Mouse (Mus musculus) liver, embryonic 16.5 days (tissue): ENCODE results near the gene Rdx. TPM values are rescaled to one million over a fixed set of nuclear protein-coding genes. Genes with fewer than 3 reads are reported as not detected.

Experiments used
- ATAC-seq: fragments of 200-750 bp; cut with Nextera tagmentation; 2 replicates; pipeline ENCODE4 v1.8.0; 2017; ENCODE audit warnings: low read depth, mild to moderate bottlenecking, moderate number of reproducible peaks, moderate library complexity
- H3K27ac ChIP-seq: fragments of 300-500 bp; sonication (generic); 2 replicates; pipeline ENCODE4 v1.5.1; 2014; ENCODE audit warnings: mild to moderate bottlenecking, low read length
- H3K27me3 ChIP-seq: fragments of 300-500 bp; sonication (generic); 2 replicates; pipeline ENCODE4 v1.6.1; 2014; ENCODE audit warnings: low read depth, low read length, mixed read lengths; ENCODE audit not compliant: control insufficient read depth, insufficient read depth
- H3K36me3 ChIP-seq: fragments of 300-500 bp; sonication (generic); 2 replicates; pipeline ENCODE4 v1.6.1; 2014; ENCODE audit warnings: mild to moderate bottlenecking; ENCODE audit not compliant: control insufficient read depth, insufficient read depth
- H3K4me1 ChIP-seq: fragments of 300-500 bp; sonication (generic); 2 replicates; pipeline ENCODE4 v1.6.1; 2014; ENCODE audit warnings: low read depth, low read length, mixed read lengths; ENCODE audit not compliant: control insufficient read depth
- H3K4me2 ChIP-seq: fragments of 300-500 bp; sonication (generic); 2 replicates; pipeline ENCODE4 v1.6.1; 2014; ENCODE audit warnings: low read depth, low read length, mixed read lengths
- H3K4me3 ChIP-seq: fragments of 300-500 bp; sonication (generic); 2 replicates; pipeline ENCODE4 v1.5.1; 2014; ENCODE audit warnings: low read depth, mild to moderate bottlenecking, low read length
- H3K9ac ChIP-seq: fragments of 300-500 bp; sonication (generic); 2 replicates; pipeline ENCODE4 v1.6.1; 2014; ENCODE audit warnings: low read depth, low read length
- H3K9me3 ChIP-seq: fragments of 300-500 bp; sonication (generic); replicated peaks from 2 replicates; pipeline ENCODE4 v1.6.1; 2016; ENCODE audit warnings: low read length; ENCODE audit not compliant: control insufficient read depth
- WGBS: fragments of 180-500 bp; shearing (Covaris S2); extraction: QIAGEN DNeasy Blood & Tissue Kit; methylation state at CpG from one replicate; pipeline ENCODE4 v1.1.7; 2014; ENCODE audit not compliant: insufficient replicate concordance; 5-methylcytosine and 5-hydroxymethylcytosine counted together
- polyA plus RNA-seq: library from polyadenylated mRNA; unstranded; fragments of >200 nt; fragmentation: Nextera tagmentation; extraction: Ambion mirVana; gene quantifications from 2 replicates; pipeline ENCODE4 v1.2.1, GENCODE M21; 2015

The Rdx gene
- polyA plus RNA-seq, 1 experiment from 2014 or later, result 54.9 TPM

DNA sequence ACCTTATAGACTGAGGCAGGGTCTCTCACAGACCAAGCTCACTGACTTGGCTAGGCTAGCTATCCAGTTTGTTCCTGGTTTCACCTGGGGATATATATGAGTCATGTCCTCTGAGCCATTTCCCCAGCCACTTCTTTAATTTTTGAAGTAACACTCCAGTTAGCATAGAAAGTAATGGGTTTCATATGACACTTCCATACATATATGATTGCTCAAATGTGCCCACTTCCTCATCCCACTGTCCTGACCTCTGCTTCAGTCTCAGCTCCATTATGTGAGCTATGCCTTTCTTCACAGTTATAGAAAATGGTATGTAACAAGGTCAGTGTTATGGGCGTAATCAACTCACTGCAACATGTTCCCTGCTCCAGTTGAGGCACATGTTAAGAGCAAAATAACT is 28.5 kb upstream of the Rdx start:
- Histone ChIP-seq H3K9me3 (no peaks in the 10 kb centered on the region), H3K36me3 (no peaks in the 10 kb centered on the region), H3K9ac (no peak overlapping the region), H3K4me1 (no peaks in the 10 kb centered on the region; the same call in 1 of the 2 replicates), H3K4me3 (no peak overlapping the region), H3K27me3 (no peaks in the 10 kb centered on the region), H3K4me2 (no peak overlapping the region), H3K27ac (no peak overlapping the region)
- no peak for ATAC-seq
- 59% methylated on average over 1 of the region's 1 CpGs for WGBS

- Histone ChIP-seq H3K9me3 (no peaks in the 10 kb centered on the region), H3K4me1 (peaks cover 2% of the 10 kb centered on the region; the same call in 1 of the 2 replicates), H3K27ac (no peak overlapping the region), H3K36me3 (no peaks in the 10 kb centered on the region), H3K4me3 (no peak overlapping the region), H3K27me3 (no peaks in the 10 kb centered on the region), H3K4me2 (no peak overlapping the region), H3K9ac (no peak overlapping the region)
- ATAC-seq, result peak; percentile 50; the same call in 1 of the 2 replicates
- 46% methylated on average over 5 of the region's 5 CpGs for WGBS
Observed at GRCm38 (mm10) chr9:52027257-52028020, 19.5 kb upstream of the Rdx start.

DNA sequence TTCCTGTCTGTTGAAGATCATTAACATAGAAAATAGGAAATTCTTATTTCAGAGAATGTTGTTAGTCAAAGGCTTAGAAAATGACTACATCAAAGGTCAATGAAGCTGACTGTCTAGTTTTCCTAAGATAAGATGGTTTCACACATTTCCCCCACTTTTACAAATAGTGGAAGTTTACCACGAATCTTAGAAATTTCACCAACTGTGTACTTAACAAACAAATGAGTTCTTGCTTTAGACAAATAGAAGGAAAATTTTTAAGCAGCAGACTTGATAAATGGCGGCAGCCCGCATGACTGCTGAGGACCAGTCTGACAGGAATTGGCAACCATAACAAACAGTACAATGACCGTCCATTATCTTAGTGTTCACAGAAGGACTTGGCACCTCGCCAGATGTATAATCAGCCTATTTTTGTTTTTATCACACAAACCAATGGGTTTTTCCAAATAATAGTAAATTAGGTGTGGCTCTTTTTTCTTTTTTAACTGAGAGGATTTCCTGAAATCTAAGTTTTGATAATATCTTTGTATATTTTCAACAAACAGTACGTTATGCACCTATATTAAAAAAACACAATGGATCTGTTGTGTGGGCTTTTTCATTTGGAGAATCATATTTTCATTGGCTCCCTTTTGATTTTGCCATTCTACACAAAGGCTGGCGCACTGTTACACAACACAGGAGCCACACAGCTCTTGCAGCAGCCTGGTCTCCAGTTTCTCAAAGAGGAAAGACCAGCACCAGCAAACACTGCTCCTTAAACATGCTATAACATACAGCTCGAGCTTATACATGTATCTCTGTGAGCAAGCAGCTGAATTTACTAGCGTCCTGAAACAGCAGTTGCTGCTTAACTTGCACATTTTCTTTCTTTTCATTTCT is 18.2 kb upstream of the Rdx start:
- Histone ChIP-seq H3K9ac (no peak overlapping the region), H3K36me3 (no peaks in the 10 kb centered on the region), H3K4me2 (no peak overlapping the region), H3K4me1 (peaks cover 2% of the 10 kb centered on the region; the same call in 1 of the 2 replicates), H3K27me3 (no peaks in the 10 kb centered on the region), H3K9me3 (no peaks in the 10 kb centered on the region), H3K27ac (no peak overlapping the region), H3K4me3 (no peak overlapping the region)
- 30% methylated on average over 9 of the region's 9 CpGs for WGBS
- ATAC-seq, result no peak

DNA sequence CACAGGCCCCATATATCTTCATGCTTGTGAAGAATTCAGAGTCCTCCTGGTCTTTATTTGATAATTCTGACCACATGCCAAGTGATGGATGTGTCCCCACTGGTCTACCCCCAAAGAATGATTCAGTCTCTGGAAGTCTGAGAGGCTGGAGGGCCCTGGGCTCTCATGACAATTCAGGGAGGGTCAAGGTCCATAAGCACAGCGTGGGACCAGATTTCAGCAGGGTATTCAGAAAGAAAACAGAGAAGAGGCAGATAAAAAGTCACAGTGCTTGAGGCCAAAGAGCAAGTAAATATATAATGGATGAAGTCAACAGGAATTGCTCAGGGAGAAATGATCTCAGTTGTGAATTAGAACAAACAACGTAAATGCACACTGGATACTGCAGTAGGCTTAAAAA is 15.5 kb upstream of the Rdx start:
- no peak overlapping the region for H3K4me3 ChIP-seq
- H3K4me1 ChIP-seq, result peaks cover 2% of the 10 kb centered on the region; the same call in 1 of the 2 replicates
- no peaks in the 10 kb centered on the region for H3K27me3 ChIP-seq
- 58% methylated on average over 2 of the region's 2 CpGs for WGBS
- no peaks in the 10 kb centered on the region for H3K36me3 ChIP-seq
- H3K4me2 ChIP-seq, result no peak overlapping the region
- H3K9ac ChIP-seq, result no peak overlapping the region
- peak overlapping the region; percentile 47; the same call in 1 of the 2 replicates for H3K27ac ChIP-seq
- no peaks in the 10 kb centered on the region for H3K9me3 ChIP-seq
- ATAC-seq, result peak; percentile 79

- Histone ChIP-seq H3K4me2 (no peak overlapping the region), H3K9me3 (no peaks in the 10 kb centered on the region), H3K36me3 (no peaks in the 10 kb centered on the region), H3K27me3 (no peaks in the 10 kb centered on the region), H3K27ac (no peak overlapping the region), H3K9ac (no peak overlapping the region), H3K4me3 (no peak overlapping the region), H3K4me1 (no peaks in the 10 kb centered on the region)
- 59% methylated on average over 1 of the region's 1 CpGs for WGBS
- no peak for ATAC-seq
Observed at GRCm38 (mm10) chr9:52037493-52037892, 9.5 kb upstream of the Rdx start.

DNA sequence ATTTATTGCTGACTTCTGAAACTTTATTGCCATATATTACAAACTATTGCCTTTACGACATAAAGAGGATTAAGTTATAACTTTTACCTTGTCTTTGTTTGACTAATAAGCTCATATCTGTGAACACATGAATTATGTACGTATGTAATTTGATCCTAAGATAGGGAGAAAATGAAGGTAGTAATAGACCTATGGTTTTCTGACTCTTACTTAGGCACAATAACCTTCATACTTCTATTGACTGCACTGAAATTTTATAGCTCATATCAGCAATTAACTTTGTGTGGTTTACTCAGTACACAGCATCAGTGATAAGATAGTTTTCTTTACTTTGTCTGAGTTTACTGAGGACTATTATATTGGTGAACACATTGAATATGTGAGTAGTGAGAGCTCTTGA is 5.3 kb upstream of the Rdx start:
- no peak overlapping the region for H3K4me3 ChIP-seq
- H3K4me2 ChIP-seq, result no peak overlapping the region
- H3K9me3 ChIP-seq, result no peaks in the 10 kb centered on the region
- no peaks in the 10 kb centered on the region for H3K36me3 ChIP-seq
- H3K27ac ChIP-seq, result no peak overlapping the region
- no peaks in the 10 kb centered on the region for H3K27me3 ChIP-seq
- no peak overlapping the region for H3K9ac ChIP-seq
- peaks cover 2% of the 10 kb centered on the region for H3K4me1 ChIP-seq
- ATAC-seq, result no peak
- 73% methylated on average over 2 of the region's 2 CpGs for whole genome bisulfite sequencing

DNA sequence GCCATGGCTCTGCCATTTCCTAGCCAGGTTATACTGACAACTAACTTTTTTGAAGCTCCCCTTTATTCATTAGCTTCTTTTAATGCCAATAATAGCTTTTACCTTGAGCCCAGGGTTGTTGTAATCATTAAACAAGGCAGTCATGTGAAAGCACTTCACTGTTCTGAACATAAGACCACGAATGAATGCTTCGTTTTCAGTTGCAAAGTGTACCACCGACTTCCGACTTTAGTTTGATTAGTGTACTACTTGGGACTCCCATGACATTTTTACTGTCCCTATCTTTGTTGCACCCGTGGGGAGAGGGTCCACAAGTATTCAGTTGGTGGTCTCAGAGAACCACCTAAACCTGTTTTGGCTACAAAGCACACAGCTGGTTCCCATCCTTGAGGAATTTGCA is 287 bp upstream of the Rdx start:
- H3K9me3 ChIP-seq, result no peaks in the 10 kb centered on the region
- 37% methylated on average over 5 of the region's 5 CpGs for WGBS
- H3K9ac ChIP-seq, result peak overlapping the region; percentile 95; the same call in 1 of the 2 replicates
- H3K27ac ChIP-seq, result peak overlapping the region; percentile 92
- H3K4me2 ChIP-seq, result peak overlapping the region; percentile 86
- H3K36me3 ChIP-seq, result no peaks in the 10 kb centered on the region
- ATAC-seq, result no peak
- H3K4me3 ChIP-seq, result no peak overlapping the region; the same call in 1 of the 2 replicates
- H3K4me1 ChIP-seq, result peaks cover 21% of the 10 kb centered on the region
- H3K27me3 ChIP-seq, result no peaks in the 10 kb centered on the region

- H3K27me3 ChIP-seq, result no peaks in the 10 kb centered on the region
- H3K4me1 ChIP-seq, result peaks cover 21% of the 10 kb centered on the region
- peak overlapping the region; percentile 86 for H3K4me2 ChIP-seq
- peak; percentile 86 for ATAC-seq
- H3K27ac ChIP-seq, result peak overlapping the region; percentile 92
- no peaks in the 10 kb centered on the region for H3K36me3 ChIP-seq
- peak overlapping the region; percentile 95 for H3K9ac ChIP-seq
- H3K4me3 ChIP-seq, result peak overlapping the region; percentile 92
- WGBS, result under 1% methylated on average over 91 of the region's 118 CpGs
- H3K9me3 ChIP-seq, result no peaks in the 10 kb centered on the region
Observed at GRCm38 (mm10) chr9:52047821-52048649, 1.1 kb downstream of the Rdx start.
